Mouse (Mus musculus) cortical plate, adult 2 months (tissue): Measurements from ENCODE around the gene Gabpb2. TPM values are rescaled to one million over a fixed set of nuclear protein-coding genes. Genes with fewer than 3 reads are reported as not detected.

ENCODE experiments used
- H3K27ac ChIP-seq: fragments of 200-500 bp; 2 replicates; pipeline ENCODE4 v1.5.1; 2012; ENCODE audit warnings: low read length, control low read depth, inconsistent platforms; ENCODE audit not compliant: insufficient read depth
- H3K4me1 ChIP-seq: fragments of 200-500 bp; 2 replicates; pipeline ENCODE4 v1.6.1; 2011; ENCODE audit warnings: low read length; ENCODE audit not compliant: control insufficient read depth, insufficient read depth
- H3K4me3 ChIP-seq: fragments of 200-500 bp; 2 replicates; pipeline ENCODE4 v1.5.1; 2011; ENCODE audit warnings: mild to moderate bottlenecking, low read length, control low read depth; ENCODE audit not compliant: insufficient read depth
- CTCF ChIP-seq: fragments of 200-500 bp; IDR thresholded peaks from 2 replicates; pipeline ENCODE4 v1.5.1; 2011; ENCODE audit warnings: mild to moderate bottlenecking, control low read depth, low read length; ENCODE audit not compliant: insufficient read depth; ENCODE audit errors: extremely low read depth
- POLR2A ChIP-seq: fragments of 200-500 bp; IDR thresholded peaks from 2 replicates; pipeline ENCODE4 v1.6.1; 2011; ENCODE audit warnings: mild to moderate bottlenecking, low read length, control low read depth; ENCODE audit not compliant: insufficient read depth; ENCODE audit errors: extremely low read depth
- polyA plus RNA-seq: library from polyadenylated mRNA; depleted of rRNA; stranded (reverse); fragments of >200 nt; gene quantifications from 2 replicates; pipeline ENCODE4 v1.2.3, GENCODE M21; 2012

The Gabpb2 gene
- polyA plus RNA-seq, 1 experiment = 12.1 TPM

- H3K27ac ChIP-seq = no peak overlapping the region
- no peaks in the 10 kb centered on the region; the same call in 1 of the 2 replicates for H3K4me1 ChIP-seq
Observed at GRCm38 (mm10) chr3:95246465-95247231, 28.9 kb upstream of the Gabpb2 start.

GRCm38 (mm10) chr3:95243086-95243485 is 25.4 kb upstream of the Gabpb2 start:
- Histone ChIP-seq H3K27ac (no peak overlapping the region), H3K4me1 (no peaks in the 10 kb centered on the region; the same call in 1 of the 2 replicates), H3K4me3 (no peak overlapping the region)
- no peak for TF ChIP-seq CTCF
- no peak for TF ChIP-seq POLR2A

More at GRCm38 (mm10) chr3:95246465-95247231, 28.9 kb upstream of the Gabpb2 start:
- no peak overlapping the region for H3K4me3 ChIP-seq
- no peak for TF ChIP-seq POLR2A
- no peak for TF ChIP-seq CTCF

GRCm38 (mm10) chr3:95241498-95241897 is 23.8 kb upstream of the Gabpb2 start, which contains the start of gene Gm128:
Gene Gm128, minus strand, starts transcription at chr3:95241598.
- Histone ChIP-seq H3K4me3 (no peak within 1 kb of the TSS), H3K27ac (no peak within 1 kb of the TSS), H3K4me1 (peaks cover 4% of the 10 kb centered on the region; the same call in 1 of the 2 replicates)
- TF ChIP-seq POLR2A (no peak), CTCF (no peak)

- Histone ChIP-seq H3K4me3 (no peak overlapping the region), H3K27ac (no peak overlapping the region), H3K4me1 (peaks cover 4% of the 10 kb centered on the region; the same call in 1 of the 2 replicates)
- TF ChIP-seq CTCF (no peak), POLR2A (no peak)
Observed at GRCm38 (mm10) chr3:95240900-95241299, 23.2 kb upstream of the Gabpb2 start.

GRCm38 (mm10) chr3:95239971-95240370 is 22.3 kb upstream of the Gabpb2 start:
- peaks cover 4% of the 10 kb centered on the region; the same call in 1 of the 2 replicates for H3K4me1 ChIP-seq
- no peak for TF ChIP-seq POLR2A
- no peak for TF ChIP-seq CTCF
- no peak overlapping the region for H3K4me3 ChIP-seq
- H3K27ac ChIP-seq = no peak overlapping the region

- H3K4me1 ChIP-seq = peaks cover 4% of the 10 kb centered on the region; the same call in 1 of the 2 replicates
- TF ChIP-seq POLR2A = no peak
- no peak for TF ChIP-seq CTCF
Observed at GRCm38 (mm10) chr3:95239022-95239421, 21.3 kb upstream of the Gabpb2 start.

GRCm38 (mm10) chr3:95237541-95238099 is 19.9 kb upstream of the Gabpb2 start:
- H3K27ac ChIP-seq = no peak overlapping the region
- peaks cover 4% of the 10 kb centered on the region; the same call in 1 of the 2 replicates for H3K4me1 ChIP-seq
- TF ChIP-seq POLR2A = no peak
- no peak for TF ChIP-seq CTCF
- no peak overlapping the region for H3K4me3 ChIP-seq

More at GRCm38 (mm10) chr3:95239022-95239421, 21.3 kb upstream of the Gabpb2 start:
- Histone ChIP-seq H3K4me3 (no peak overlapping the region), H3K27ac (no peak overlapping the region)

- no peak overlapping the region for H3K27ac ChIP-seq
Observed at GRCm38 (mm10) chr3:95235386-95236301, 17.9 kb upstream of the Gabpb2 start.

GRCm38 (mm10) chr3:95233303-95233980 is 15.7 kb upstream of the Gabpb2 start:
- Histone ChIP-seq H3K27ac (no peak overlapping the region), H3K4me3 (no peak overlapping the region), H3K4me1 (peaks cover 13% of the 10 kb centered on the region)
- TF ChIP-seq POLR2A (no peak), CTCF (no peak)

More at GRCm38 (mm10) chr3:95235386-95236301, 17.9 kb upstream of the Gabpb2 start:
- TF ChIP-seq CTCF (no peak), POLR2A (no peak)
- Histone ChIP-seq H3K4me1 (peaks cover 11% of the 10 kb centered on the region), H3K4me3 (no peak overlapping the region)
